Mouse (Mus musculus): ENCODE results near the gene Ctbs.

The Ctbs gene

DNA sequence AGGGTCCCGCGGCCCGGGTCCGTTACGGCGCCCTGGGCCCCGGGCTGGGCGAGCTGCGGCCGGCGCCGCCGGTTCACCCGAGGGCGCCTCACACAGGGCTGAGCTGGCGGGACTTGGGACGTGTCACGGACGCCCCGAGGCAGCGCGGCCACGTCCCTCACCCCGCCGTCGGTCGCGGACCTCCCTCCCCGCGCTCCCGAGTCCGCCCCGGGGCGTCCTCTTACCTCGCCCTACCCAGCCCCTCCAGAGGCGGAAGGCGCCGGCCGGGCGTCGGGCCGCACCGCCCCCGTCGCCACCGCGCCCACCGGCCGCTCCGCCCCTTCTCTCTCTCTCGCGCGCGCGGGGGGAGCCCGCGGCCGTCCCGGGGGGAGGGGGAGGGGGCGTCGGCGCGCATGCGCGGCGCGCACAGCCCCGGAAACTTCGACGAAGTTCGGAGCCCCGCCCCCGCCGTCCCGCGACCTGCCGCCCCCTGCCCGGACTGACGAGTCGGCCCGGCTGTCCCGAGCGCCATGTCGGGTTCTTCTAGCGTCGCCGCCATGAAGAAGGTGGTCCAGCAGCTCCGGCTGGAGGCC is 49.9 kb downstream of the Ctbs start, which contains the start of the genes Spata1 and Gng5:
TSS of gene Spata1 (minus strand) at position 323 of the 572 bp plus-strand sequence.
TSS of gene Gng5 (plus strand) at position 377 of the 572 bp plus-strand sequence.
- DNase-seq: peak; percentile 96

- DNase-seq: peak; percentile 76
These were observed 50.6 kb downstream of the Ctbs start for GRCm38 (mm10) chr3:146500003-146500809.

- DNase-seq: no peak
These were observed 51.2 kb downstream of the Ctbs start for GRCm38 (mm10) chr3:146500810-146501201.

- DNase-seq: no peak
These were observed 52.1 kb downstream of the Ctbs start for GRCm38 (mm10) chr3:146501601-146502123.

GRCm38 (mm10) chr3:146506711-146507110 is 57.1 kb downstream of the Ctbs start:
- DNase-seq: no peak
